Mouse (Mus musculus) ZHBTc4 (cell line): ENCODE measurements around the gene Sirt3.

Source experiments
- DNase-seq: peaks from one replicate; pipeline ENCODE4 v3.0.0-alpha.2; 2011; ENCODE audit warnings: low read depth, low spot score

The Sirt3 gene

GRCm38 (mm10) chr7:140881696-140882468, at the start of gene Sirt3, which contains the start of gene Psmd13:
Gene Sirt3 (minus strand): TSS chr7:140882309.
Gene Psmd13 (plus strand): TSS chr7:140881968.
- peak; percentile 98 for DNase-seq

- no peak for DNase-seq
Observed at GRCm38 (mm10) chr7:140927181-140927580, 45.1 kb upstream of the Sirt3 start.

- DNase-seq, result no peak
Observed at GRCm38 (mm10) chr7:140923070-140923775, 41.1 kb upstream of the Sirt3 start.

- peak; percentile 62 for DNase-seq
Observed at GRCm38 (mm10) chr7:140922398-140923069, 40.4 kb upstream of the Sirt3 start.

GRCm38 (mm10) chr7:140921225-140921975, 39.3 kb upstream of the Sirt3 start:
- DNase-seq, result peak; percentile 45

GRCm38 (mm10) chr7:140920418-140921029, 38.4 kb upstream of the Sirt3 start, which contains the start of gene Nlrp6:
Gene Nlrp6 (plus strand): TSS chr7:140920902.
- DNase-seq, result no peak

GRCm38 (mm10) chr7:140919911-140920310, 37.8 kb upstream of the Sirt3 start:
- no peak for DNase-seq

GRCm38 (mm10) chr7:140914031-140914690, 32.1 kb upstream of the Sirt3 start:
- no peak for DNase-seq

- no peak for DNase-seq
Observed at GRCm38 (mm10) chr7:140912846-140913482, 30.9 kb upstream of the Sirt3 start.

- DNase-seq, result no peak
Observed at GRCm38 (mm10) chr7:140912293-140912692, 30.2 kb upstream of the Sirt3 start.

- DNase-seq, result peak; percentile 96
Observed at GRCm38 (mm10) chr7:140908634-140909107, 26.6 kb upstream of the Sirt3 start.

- DNase-seq, result no peak
Observed at GRCm38 (mm10) chr7:140908181-140908580, 26.1 kb upstream of the Sirt3 start.

- no peak for DNase-seq
Observed at GRCm38 (mm10) chr7:140907697-140908096, 25.6 kb upstream of the Sirt3 start.

GRCm38 (mm10) chr7:140907131-140907530, 25.0 kb upstream of the Sirt3 start:
- DNase-seq, result no peak

- DNase-seq, result no peak
Observed at GRCm38 (mm10) chr7:140905642-140906081, 23.6 kb upstream of the Sirt3 start.

GRCm38 (mm10) chr7:140903212-140903611, 21.1 kb upstream of the Sirt3 start:
- peak; percentile 93 for DNase-seq

- DNase-seq, result no peak
Observed at GRCm38 (mm10) chr7:140902036-140902875, 20.1 kb upstream of the Sirt3 start.

- DNase-seq, result no peak
Observed at GRCm38 (mm10) chr7:140900220-140900619, 18.1 kb upstream of the Sirt3 start, which contains the start of gene Cox8b. Gene Cox8b (minus strand): TSS chr7:140900446.

- no peak for DNase-seq
Observed at GRCm38 (mm10) chr7:140899121-140899520, 17.0 kb upstream of the Sirt3 start.
